Mouse (Mus musculus) gastrocnemius, postnatal 36 days (tissue): Measurements from ENCODE around the gene Zfhx3. TPM values are rescaled to one million over a fixed set of nuclear protein-coding genes. Genes with fewer than 3 reads are reported as not detected.

ENCODE experiments used
- DNase-seq, 2 experiments: peaks; one replicate each; pipeline ENCODE4 v3.0.0; 2022
- intact Hi-C: fragments of 180-260 bp; cut with DNase I; formaldehyde crosslinking; loops from one replicate; pipeline ENCODE4 v1.15.1; 2025
- total RNA-seq, 2 experiments: library from RNA; stranded (reverse); gene quantifications; 2 replicates each; pipeline ENCODE4 v1.2.3; 2021

Gene Zfhx3
- total RNA-seq, 2 experiments from 2014 or later = 12.7 to 13.4 TPM

DNA sequence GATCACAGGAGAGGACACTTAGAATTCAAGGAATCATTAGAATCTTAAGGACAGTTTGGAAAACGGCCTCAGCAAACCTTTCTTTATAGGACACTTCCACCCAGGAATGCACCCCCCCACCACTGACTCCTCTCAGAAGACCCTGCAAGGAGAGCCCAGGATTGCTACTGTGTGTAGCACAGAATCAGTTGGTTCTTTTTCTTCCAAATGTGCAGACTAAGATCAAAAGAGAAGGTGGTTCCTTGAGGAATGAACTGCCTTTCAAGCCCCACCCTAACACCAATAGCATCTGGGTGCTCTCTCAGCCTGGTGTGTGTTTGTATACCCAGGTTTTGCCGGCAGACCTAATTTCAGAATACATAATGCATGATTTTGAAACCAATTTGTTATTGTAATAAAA, 279.6 kb downstream of the Zfhx3 start:
- intact Hi-C loops = no loop called here

DNA sequence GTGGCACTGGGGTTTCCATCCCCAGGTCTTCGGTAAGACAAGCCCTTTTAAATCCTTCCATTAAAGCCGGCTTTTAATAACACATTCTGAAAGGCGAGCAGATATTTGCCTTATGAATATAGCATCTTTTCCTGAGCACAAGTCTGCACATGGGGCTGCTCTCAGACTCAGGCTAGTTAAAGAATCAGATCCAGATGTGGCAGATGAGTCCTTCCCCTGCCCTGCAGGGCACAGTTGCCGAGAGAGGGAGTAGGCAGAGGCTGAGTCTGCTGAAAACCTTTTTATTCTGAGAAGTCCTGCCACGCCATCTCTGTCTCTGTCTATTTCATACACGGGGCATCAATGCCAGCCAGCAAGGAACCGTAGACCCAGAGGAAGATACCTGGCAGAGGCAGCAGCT, 289.9 kb downstream of the Zfhx3 start:
- intact Hi-C loops = no loop called here
- DNase-seq = no peak

More for the DNA sequence above, 279.6 kb downstream of the Zfhx3 start:
- no peak for DNase-seq

DNA sequence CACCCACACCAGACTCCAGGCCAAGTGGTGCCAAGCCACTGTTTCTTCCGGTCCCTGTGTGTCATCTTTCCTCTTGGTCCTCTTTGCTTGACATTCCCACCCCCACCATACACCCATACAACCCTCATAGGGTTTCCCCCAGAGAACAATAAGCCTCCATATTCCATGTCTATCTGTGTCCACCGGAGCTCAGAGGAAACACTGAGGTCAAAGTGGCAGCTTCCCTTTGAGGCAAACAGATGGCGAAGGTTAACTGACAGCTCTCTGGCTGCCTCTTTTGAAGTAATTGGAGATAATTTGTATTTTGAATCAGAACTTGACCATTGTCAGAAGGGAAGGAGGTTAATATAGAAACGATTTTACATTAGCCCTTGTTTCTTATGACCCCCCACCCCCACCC, 292.0 kb downstream of the Zfhx3 start:
- DNase-seq = no peak
- intact Hi-C loops = no loop called here

DNA sequence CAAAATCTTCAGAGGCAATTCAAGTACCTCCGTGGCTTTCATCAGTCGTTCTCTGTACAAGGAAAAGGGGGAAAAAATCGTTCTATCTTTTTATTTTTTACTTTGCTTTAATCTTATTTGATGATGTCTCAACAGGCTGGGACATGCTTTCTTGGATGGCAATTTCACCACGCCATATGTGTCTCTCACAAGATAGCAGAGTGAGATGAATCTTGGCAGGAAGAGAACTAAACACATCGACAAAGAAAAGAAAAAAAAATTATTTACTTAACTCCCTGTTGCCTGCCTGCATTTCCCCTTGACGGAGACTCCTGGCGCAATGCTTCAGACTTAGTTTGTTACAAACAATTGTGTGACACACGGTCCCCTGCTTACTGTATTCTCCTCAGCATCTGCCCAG, 294.3 kb downstream of the Zfhx3 start:
- no peak for DNase-seq
- intact Hi-C loops = no loop called here

DNA sequence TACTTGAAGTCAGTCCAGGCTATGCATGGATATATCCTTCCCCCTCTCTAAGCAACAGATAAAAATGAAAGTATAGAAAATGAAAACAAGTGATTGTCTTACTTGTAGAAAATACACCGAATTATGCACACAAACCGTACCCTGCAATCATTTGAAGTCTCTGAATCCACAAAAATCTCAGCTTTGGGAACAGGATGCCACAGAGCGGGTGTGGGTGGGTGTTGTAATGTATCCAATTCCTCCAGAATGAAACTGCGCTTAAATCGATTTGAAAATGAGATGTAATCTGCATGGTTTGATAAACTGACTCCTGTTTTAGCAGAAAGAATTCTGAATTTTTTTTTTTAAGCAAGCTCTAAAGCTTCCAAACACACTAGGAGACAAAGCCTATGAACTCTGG, 297.1 kb downstream of the Zfhx3 start:
- DNase-seq = no peak
- intact Hi-C loops = no loop called here

DNA sequence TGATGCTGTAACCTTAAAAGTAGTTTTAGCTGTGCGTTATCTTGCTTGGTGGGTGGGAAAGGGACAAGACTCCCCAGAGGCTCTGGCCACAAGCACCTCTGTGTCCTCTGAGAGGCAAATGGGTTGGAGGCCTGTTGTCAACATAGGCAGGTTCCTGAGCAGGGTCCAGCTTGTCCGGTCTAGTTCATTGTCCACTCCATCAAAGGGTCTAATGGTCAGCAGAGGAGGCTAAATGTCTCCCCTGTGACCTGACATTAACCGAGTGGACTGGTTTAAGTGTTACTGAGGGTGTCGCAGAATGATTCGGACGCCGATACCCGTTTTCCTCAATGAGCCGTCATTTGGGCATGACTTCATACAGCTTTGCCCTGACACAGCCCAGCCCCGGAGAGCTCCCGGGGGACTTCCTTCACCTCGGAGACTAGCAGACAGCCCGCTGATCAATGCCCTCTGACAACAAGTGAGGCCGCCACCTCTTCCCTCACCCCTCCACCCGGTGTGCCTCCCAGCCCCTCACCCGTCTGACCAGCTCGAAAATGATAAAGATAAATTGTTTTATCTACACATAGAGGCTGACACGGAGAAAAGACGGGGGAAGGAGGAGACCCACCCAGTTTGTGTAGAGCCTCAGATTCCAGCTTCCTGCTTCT, 298.7 kb downstream of the Zfhx3 start:
- no peak for DNase-seq
- intact Hi-C loops = no loop called here

DNA sequence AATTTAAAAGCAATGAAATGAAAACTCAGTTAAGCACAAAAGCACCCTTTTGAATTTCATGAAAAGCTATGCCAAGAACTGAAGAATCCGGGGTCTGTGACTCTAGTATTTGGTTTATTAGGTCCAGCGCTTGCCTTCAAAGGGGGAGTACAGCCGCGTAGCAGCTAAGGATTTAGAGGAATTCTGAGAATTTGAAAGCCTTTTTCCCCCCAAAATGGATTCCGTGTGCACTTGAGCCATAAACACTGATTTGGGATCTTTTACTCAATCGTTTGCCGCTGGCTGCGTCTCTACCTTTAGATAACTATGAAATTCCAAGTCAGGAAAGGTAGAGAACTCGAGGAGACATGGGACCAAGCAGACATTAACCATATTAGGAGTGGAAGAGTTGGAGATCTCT, 300.8 kb downstream of the Zfhx3 start:
- DNase-seq = no peak
- intact Hi-C loops = no loop called here

DNA sequence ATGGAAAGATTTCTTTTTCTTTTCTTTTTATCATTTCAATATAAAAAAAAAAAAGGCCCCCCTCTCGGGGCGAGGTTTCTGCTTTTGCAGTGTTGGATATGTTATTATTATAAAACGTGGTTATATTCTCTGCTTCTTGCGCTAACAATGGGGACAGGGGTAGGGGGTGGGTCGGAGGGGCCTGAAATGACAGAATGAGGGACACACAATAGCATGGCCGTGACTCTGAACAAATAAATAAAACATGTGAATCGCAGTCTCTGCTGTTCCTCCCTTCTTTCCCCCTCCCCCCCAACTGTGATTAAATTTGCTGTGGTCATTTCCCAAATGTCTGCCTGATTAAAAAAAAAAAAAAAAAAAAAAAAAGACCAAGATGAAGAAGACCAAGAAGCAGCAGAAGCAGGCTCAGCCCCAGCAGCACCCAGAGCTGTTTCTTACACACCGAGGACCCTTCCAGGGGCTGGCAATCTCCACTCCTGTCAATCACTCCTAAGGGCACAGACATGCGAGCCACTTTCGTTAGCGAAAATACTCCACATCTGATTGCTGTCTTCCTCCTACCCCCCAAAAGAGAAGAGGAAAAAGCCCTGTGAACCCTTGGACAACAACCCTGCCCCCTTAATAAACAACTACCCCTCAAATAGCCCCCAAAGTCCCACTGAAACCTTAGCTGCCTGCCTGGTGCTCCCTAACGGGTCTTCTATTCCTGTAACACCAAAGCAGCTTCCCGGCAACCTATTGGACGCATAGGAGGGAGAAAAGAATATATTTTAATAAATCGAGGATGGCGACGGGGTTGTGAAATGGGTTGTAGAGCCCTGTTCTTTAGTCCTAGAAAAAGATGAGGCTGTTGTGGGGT, 302.4 kb downstream of the Zfhx3 start:
- DNase-seq = no peak
- intact Hi-C loops = no loop called here

DNA sequence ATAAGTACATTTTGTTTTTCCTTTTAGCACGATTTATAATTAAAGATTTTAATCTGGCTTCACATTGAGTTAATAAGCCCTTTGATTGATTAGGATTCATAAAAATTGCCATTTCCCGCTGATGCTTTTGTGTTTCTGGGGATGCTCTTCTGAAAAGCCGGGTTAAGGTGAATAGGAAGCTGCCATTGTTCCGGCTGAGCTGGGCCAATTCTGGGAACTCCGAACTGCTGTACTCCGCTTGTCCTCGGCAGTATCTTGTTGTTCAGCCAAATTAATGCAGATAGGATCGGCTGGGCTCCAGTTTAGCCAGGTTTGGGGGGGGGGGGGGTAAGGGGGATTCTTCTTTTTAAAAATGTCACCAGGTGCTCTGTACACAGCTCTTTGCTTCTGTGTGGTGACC, 303.1 kb downstream of the Zfhx3 start:
- intact Hi-C loops = no loop called here
- no peak for DNase-seq

DNA sequence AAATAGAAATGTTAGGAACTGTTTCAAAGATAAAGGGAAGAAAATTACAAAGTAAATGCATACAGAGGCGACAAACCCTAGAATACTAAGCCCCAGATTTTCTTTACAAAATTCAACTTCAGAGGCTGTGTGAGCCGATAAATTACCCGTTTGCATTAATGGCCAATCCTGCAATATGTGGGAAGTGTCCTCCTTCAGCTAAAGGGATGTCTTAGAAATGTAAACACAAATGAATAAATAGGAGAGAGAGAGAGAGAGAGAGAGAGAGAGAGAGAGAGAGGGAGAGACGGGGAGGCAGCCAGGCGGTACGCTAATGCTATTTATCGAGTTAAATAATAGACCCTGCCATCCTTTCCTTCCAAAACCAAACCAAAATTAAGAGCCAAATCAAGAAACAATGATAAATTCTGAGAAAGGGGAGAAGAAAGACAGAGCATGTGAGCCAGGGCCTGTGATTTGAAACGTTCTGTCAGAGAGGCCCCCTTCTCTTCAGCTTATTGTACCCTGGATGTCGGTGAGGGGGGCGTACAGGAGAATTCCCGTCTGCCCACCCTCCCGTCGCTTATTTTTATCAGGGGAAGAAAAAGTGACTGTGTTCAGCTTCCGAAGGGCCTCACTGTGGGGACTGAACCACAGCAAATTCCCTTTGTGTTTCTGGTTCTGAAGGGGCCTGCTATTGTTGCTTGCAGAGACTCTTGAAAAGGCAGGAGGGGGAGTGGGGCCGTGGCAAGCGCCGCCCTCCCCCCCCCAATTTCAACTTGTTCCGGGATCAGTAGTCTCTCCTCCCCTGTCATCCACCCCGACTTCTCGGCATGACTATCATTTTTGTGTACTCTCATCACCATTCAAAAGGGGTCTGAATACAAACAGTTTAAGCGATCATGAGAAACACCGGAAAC, 303.8 kb downstream of the Zfhx3 start:
- DNase-seq = no peak
- intact Hi-C loops = no loop called here

DNA sequence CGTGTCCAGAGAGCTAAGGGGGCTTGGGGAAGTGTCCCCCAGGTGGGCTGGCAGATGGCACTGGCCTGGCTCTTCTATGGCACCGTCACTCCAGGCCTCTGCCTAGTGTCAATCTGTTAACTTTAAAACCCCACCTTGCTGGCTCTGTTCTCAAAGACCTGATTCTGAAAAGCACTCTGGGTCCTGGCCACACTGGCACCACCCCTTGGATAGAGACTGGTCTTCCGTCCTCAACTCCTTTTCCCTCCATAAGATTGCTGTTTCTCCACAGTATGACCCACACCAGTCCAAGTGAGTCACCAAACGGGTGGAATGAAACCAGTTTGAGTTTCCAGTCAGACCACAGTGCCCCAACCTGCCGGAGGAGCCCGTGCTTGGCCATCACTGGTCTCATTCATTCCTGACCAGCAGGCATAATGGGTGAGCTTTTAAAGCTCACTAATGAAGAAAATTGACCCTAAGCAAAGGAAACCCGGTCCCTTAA, 304.5 kb downstream of the Zfhx3 start:
- intact Hi-C loops = no loop called here
- no peak for DNase-seq

DNA sequence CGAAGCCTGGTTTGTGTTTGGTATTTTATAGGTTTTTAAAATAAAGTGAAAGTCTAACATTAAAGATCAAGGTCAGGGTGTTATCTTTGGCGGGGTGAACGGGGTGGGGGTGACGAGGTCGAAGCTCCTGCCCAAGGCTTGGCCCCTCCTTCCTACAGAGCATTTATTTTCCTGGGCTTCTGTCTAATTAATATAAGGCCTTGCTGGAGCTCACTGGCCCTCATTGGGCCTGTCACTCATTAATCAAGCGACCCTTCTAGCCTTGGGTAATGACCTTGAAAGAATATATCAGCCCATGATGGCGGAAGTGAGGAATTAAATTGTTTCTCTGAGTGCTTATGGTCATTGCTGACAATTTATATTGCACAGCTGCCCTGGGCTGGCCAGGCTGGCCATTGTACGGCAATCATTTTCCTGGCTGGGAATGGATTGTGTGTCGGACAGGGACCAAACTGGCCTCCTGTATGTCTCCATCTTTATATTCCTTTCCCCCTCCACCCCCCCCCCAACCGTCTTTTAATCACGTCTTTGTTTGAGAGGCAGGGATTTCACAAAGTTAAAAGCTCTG, 322.2 kb downstream of the Zfhx3 start:
- no peak for DNase-seq
- intact Hi-C loops = no loop called here

DNA sequence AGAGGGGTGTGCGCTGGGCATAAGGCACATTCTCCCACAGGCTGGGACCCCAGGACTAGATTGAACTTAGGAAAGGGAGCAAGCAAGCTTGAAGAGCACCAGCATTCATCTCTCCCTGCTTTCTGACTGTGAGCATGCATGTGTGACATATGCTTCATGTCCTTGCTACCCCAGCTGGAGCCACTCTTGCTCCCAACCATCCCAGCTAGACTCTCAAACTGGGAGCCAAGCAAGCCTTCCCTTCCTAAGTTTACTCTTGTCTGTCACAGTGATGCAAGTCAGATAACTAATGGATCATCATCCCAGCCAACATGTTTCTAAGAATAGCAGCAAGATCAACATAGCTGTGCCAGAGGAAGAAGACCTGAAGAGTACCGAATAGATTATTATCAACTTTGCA, 335.5 kb downstream of the Zfhx3 start:
- DNase-seq = no peak
- intact Hi-C loops = no loop called here

DNA sequence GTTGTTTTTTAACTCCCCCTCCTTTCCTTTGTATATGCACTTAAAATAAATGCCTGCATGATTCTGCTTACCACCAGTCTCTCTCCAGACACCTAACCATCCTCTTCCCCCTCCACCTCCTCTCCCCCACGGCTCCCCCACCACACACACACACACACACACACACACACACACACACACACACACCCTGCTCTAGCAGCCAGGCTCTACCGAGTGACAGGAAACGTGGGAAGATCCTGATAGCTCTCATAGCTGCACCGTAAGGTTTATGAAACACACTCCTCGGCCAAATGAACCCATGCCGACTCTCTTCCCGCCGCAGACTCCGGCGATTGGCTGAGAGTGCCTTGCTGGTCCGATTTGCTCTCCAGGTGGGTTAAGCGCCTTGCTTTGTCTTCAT, 339.5 kb downstream of the Zfhx3 start:
- DNase-seq = no peak
- intact Hi-C loops = no loop called here

DNA sequence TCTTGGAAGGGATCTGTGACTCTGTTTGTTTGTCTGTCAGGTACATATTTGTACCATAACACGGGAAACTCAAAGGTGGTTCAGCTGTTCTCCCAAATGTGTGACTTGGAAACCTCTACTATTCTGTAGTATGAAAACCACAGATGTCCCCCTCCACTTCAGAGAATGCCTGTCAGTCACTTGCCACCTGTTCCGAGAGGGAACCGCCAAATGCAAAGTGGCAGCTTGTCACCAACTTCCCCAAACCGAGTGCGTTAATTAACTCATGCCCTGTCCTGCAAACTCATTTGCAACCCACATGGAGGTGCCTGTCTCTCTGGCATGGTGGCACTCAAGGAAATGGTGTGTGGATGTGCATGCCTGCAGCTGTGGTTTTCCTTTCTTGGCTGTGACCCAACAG, 343.7 kb downstream of the Zfhx3 start:
- DNase-seq = no peak
- intact Hi-C loops = no loop called here

DNA sequence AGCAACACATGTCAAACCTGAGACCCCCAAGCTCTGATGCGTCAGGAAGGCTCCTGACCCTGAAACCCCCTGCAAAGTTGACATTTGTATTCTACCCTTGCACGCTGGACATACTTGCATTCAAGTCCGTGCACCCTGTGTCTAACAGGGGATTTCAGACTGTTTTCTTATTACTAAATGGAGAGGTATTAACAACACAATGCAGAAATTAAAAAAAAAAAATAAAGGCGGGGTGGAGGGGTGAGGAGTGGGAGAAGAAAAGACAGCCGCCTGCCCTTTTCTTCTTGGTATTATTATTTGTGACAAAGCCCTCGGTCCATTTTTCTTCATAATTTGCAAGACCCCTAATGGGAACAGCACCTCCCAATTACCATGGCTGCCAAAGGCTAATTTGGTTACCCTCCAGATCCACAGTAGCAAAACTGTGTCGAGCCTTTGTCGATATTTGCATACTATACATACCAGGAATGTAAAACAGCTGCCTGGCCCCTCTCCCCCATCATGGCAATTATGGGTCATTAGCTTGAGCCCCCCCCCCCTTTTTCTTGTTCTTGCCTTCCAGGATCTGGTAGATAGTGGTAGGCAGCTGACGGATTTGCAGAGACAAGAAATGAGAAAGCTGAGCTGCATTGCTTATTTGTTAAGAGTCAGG, 358.6 kb downstream of the Zfhx3 start:
- DNase-seq = no peak
- intact Hi-C loops = no loop called here

DNA sequence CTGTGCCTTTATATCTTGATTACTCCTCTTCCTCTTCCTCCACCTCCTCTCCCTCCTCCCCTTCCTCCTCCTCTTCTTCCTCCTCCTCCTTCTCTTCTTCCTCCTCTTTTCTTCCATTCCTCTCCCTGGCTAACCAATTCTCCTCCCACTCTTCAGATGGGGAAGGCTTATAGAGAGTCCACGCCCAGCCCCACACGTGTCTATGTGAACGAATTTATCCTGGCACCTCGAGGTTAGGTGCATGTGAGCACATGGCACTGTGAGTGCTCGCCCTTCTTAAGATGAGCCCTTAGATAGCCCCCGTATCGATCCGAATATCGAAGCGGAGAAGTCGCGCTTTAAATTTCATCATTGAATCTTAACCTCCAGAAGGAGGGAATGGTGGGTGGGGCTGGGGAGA, 359.2 kb downstream of the Zfhx3 start:
- no peak for DNase-seq
- intact Hi-C loops = no loop called here

DNA sequence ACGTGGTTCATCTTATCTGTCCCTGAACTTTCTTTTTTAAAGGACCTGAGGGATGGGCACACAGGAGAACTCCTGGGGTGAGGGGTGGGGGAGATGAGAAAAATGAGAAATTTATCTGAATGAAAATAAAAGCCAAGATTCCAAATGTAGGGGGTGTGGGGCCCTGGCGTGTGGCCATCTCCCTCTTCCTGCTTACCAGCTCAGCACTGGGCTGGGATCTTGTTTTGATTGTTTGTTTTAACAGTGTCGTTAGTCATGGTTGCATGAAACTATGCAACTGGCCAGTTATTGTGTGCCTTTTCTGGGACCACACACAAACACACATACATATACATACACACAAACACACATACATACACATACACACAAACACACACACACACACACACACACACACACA, 362.9 kb downstream of the Zfhx3 start:
- DNase-seq = no peak
- intact Hi-C loops = no loop called here

DNA sequence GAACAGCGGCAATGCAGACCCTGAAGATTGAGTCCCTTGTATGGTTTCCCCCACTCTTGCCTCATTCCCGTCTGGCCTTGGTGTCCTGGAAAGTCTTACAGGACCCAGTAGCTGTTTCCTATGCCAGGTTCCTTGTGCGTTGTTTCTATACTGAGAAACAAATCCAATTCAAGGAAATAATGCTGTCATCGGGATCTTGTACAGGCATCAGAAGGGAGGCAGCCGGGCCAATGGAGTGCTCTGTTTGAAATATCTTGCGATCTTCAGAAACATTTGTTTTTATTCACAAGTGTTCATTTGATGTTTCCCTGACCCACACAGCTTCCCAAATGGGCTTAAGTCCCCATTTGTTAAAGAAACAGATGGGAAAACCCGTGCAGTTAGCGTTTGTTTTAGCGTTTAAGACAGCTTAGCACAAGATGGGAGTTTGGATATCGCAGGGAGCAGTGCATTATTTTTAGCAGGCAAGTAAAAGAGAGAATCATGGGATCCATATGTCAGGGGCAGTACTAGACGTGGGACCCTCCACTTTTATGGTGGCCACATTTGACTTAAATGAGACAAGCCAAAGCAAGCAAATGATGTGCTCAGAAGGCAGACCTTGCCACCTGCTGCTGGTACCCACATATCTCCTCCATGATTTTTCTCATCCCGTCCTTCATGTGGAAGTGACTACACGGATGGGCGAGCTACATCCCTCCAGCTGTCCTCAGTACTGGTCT, 367.2 kb downstream of the Zfhx3 start:
- no peak for DNase-seq
- intact Hi-C loops = no loop called here

DNA sequence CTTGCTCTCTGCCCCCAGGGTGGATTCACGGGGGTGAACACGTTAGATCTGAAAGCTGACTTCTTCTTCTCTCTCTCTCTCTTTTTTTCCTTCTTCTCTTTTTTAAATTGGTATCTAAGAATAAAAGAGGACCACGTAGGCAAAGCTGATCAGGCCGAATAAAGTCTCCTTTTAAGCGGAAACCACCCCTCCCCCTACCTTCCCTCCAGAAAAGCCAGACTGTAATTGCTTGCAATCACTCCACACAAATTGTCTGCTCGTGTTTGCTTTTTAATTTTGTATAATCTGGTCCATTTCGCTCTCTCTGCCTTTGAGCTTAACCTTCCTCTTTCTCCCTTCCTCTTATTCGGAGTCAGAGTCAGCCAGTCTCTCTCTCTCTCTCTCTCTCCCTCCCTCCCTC, 372.6 kb downstream of the Zfhx3 start:
- no peak for DNase-seq
- intact Hi-C loops = no loop called here
